Mouse (Mus musculus): ENCODE measurements around the gene Themis2.
"Not testable (repeated sequence)": the region's sequence is repeated elsewhere in the genome, so short reads cannot be mapped to it uniquely, and the experiment has no call there.

Gene Themis2

GRCm38 (mm10) chr4:132752992-132753391, 43.2 kb downstream of the Themis2 start:
- DNase-seq (ENCODE audit: extremely low spot score): no peak

DNA sequence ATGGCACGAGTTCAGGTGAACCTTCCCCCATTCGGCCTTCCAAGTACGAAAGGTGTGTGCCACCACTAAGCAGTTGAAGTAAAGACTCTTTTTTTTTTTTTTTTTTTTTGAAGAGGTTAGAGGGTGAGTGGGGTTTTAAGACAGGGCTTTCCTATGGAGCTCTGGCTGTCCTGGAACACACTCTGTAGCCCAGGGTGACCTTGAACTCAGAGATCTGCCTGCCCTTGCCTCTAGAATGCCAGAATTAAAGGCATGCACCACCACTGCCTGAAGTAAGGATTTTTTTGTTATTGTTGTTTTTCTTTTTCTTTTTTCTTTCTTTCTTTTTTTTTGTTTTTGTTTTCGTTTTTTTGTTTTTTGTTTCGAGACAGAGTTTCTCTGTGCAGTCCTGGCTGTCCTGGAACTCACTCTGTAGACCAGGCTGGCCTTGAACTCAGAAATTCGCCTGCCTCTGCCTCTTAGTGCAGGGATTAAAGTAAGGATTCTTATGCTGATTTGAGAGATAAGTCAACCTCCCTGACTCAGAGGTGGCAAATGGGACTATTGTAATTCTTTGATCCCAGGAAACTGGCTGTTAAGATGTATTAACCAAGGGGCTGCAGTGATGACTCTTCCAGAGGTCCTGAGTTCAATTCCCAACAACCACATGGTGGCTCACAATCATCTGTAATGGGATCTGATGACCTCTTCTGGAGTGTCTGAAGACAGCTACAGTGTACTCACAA, 46.8 kb downstream of the Themis2 start:
- no peak for DNase-seq (ENCODE audit: extremely low spot score)

GRCm38 (mm10) chr4:132748778-132749177, 47.4 kb downstream of the Themis2 start:
- no peak for DNase-seq (ENCODE audit: extremely low spot score)

- no peak for DNase-seq (ENCODE audit: extremely low spot score)
Measured at GRCm38 (mm10) chr4:132747664-132748259, 48.4 kb downstream of the Themis2 start.

DNA sequence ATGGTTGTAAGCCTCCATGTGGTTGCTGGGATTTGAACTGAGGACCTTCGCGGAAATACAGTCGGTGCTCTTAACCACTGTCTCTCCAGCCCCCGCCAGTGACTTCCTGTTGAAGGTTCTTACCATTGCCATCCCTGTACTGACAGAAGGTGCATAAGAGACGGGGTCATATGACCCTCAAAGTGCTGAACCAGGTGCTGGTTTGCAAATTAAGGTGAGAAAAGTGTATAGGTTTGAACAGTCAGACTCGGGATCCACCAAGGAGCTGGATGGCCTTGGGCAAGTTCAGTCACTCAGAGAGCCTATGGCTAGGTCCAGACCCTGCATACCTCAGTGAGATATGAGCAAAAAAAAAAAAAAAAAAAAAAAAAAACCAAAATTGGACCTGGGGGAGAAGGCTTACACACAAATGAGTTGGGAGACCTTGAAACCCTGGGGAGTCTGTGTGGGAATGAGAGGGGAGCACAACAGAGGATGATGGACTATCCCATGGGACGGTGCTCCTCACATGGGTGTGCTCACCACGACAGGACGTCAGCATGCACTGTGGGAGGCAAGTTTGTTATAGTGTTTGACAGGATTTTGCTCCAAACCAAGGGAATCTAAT, 49.2 kb downstream of the Themis2 start:
- no peak for DNase-seq (ENCODE audit: extremely low spot score)

DNA sequence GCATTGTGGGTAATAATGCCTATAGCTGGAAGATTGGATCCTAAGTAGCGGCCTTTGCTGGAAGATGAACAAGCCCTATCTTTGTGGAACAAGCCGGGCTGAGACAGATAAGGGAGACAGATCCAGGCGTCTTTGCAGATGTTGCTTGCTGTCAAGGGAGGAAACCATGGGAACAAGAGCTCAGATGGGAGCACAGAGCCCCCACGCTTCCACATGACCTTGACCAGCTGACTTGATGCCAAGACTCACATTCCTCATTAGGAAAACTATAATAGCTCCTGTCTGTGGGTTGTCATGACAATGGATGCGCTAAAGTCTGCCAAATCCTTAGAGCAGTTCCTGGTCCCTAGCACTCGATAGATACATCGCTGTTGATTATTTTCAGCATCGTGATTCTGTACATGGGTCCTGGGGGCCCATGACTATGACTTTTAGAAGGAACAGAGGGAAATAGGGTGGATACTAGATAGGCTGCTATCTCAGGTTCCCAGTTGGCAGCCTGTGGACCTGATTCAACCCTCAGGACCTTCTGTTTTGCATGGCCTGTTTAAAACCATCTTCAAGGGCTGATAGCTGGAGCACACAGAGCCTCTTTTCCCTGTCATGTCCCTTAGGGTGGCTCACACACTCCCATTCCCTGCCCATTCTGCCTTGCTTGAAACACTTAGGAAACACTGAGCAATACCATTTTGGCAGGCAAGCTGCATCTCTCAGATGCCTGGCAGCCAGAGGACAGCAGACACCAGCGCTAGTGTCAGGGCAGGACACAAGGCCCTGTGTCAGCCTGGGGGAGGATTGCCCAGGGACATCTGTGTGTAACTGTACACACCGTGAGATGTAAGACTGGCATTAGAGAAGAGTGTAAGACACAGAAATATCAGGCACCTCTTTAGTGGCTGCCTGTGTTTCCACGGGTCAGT, 51.9 kb downstream of the Themis2 start:
- no peak for DNase-seq (ENCODE audit: extremely low spot score)

DNA sequence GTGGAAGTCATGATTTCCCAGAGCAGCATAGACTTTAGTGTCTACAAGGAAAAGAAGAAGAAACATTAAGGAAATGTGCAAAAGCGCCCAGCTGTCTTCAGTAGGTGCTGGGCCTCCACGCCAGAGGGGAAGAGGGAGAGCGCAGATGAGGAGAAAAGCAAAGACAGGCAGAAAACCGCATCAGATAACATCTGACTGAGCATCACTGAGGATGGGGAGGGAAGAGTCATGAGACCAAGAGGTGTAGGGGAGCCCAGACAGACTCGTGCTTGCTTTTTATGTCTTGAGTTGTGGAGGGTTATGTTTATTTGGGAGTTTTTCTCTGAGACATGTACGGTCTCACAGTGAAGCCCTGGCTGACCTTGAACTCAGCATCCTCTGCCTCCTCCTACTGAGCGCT, 54.7 kb downstream of the Themis2 start:
- DNase-seq (ENCODE audit: extremely low spot score): no peak

GRCm38 (mm10) chr4:132737154-132737553, 59.0 kb downstream of the Themis2 start:
- DNase-seq (ENCODE audit: extremely low spot score): not testable (repeated sequence)

- DNase-seq (ENCODE audit: extremely low spot score): no peak
Measured at GRCm38 (mm10) chr4:132735894-132736293, 60.3 kb downstream of the Themis2 start.

DNA sequence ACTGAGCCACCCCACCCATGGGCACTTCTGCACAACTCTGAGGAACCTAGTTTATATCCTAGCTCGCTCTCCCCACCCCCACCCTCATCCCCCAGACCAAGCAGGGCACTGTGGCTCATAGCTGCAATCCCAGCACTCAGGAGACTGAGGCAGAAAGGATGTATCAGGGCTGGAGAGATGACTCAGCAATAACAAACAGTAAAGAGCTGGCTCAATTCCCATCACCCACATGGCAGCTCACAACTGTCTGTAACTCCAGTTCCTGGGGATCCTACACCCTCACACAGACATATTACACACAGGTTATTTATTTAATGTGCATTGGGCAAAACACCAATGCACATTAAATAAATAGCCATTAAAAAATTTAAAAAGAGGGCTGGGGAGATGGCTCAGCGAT, 60.8 kb downstream of the Themis2 start:
- no peak for DNase-seq (ENCODE audit: extremely low spot score)

DNA sequence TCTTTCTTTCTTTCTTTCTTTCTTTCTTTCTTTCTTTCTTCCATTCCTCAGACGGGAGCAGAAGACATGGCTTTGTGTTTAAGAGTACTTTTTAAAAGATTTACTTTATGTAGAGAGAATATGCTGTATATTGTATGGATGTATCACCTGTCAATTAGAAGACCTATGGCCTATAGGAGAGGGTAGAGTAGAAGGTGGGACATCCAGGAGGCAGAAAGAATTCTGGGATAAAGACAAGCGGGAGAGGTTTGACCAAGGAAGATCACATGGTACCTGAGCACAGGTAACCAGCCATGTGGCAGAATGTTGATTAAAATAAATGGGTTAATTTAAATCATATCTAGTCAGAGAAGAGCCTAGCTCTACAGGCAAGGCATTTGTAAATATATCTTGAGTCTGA, 61.4 kb downstream of the Themis2 start:
- no peak for DNase-seq (ENCODE audit: extremely low spot score)

- no peak for DNase-seq (ENCODE audit: extremely low spot score)
Measured at GRCm38 (mm10) chr4:132733071-132733770, 63.0 kb downstream of the Themis2 start.

- peak; percentile 93 for DNase-seq (ENCODE audit: extremely low spot score)
Measured at GRCm38 (mm10) chr4:132732148-132732684, 64.0 kb downstream of the Themis2 start, which contains the start of gene Xkr8. Gene Xkr8 (minus strand): TSS chr4:132732546.
